Mouse (Mus musculus): ENCODE measurements around the gene Slc30a3. TPM values are rescaled to one million over a fixed set of nuclear protein-coding genes. Genes with fewer than 3 reads are reported as not detected.
"Not testable (repeated sequence)": the region's sequence is repeated elsewhere in the genome, so short reads cannot be mapped to it uniquely, and the experiment has no call there.

Gene Slc30a3
- polyA plus RNA-seq, 1 experiment from 2014 or later = 46.7 TPM

- H3K9me3 ChIP-seq; H3K4me1 ChIP-seq (replicated peaks); H3K9ac ChIP-seq; H3K4me3 ChIP-seq; ATAC-seq (ENCODE audit: low FRiP score, low read depth); H3K27me3 ChIP-seq; H3K4me2 ChIP-seq; H3K27ac ChIP-seq (replicated peaks): not testable (repeated sequence)
- H3K36me3 ChIP-seq = peaks cover 49% of the 10 kb centered on the region
- 93% methylated on average over 11 of the region's 11 CpGs for WGBS
These were observed 71.5 kb downstream of the Slc30a3 start for GRCm38 (mm10) chr5:31036556-31036955.

Other genes with a start within 250 kb of the Slc30a3 start
- gene Tmem214, start 240.2 kb downstream of the Slc30a3 start, polyA plus RNA-seq (2015; fragmentation: Nextera tagmentation; extraction: Ambion mirVana) = 65.3 and 67.7 TPM in 2 replicates
- gene Agbl5, start 219.5 kb downstream of the Slc30a3 start, polyA plus RNA-seq (2015; fragmentation: Nextera tagmentation; extraction: Ambion mirVana) = 20.6 and 25.7 TPM in 2 replicates
- 242 and 266 TPM in 2 replicates for gene Ost4, start 200.4 kb downstream of the Slc30a3 start, polyA plus RNA-seq (2015; fragmentation: Nextera tagmentation; extraction: Ambion mirVana)
- 17.0 and 17.5 TPM in 2 replicates for gene Emilin1, start 194.8 kb downstream of the Slc30a3 start, polyA plus RNA-seq (2015; fragmentation: Nextera tagmentation; extraction: Ambion mirVana)
- 9.9 and 10.7 TPM in 2 replicates for gene Khk, start 186.8 kb downstream of the Slc30a3 start, polyA plus RNA-seq (2015; fragmentation: Nextera tagmentation; extraction: Ambion mirVana)
- gene Cgref1, start 162.6 kb downstream of the Slc30a3 start, polyA plus RNA-seq (2015; fragmentation: Nextera tagmentation; extraction: Ambion mirVana) = 67.3 and 68.4 TPM in 2 replicates
- 103 and 124 TPM in 2 replicates for gene Preb, start 147.9 kb downstream of the Slc30a3 start, polyA plus RNA-seq (2015; fragmentation: Nextera tagmentation; extraction: Ambion mirVana)
- not detected in 2 replicates for gene Tcf23, start 139.6 kb downstream of the Slc30a3 start, polyA plus RNA-seq (2015; fragmentation: Nextera tagmentation; extraction: Ambion mirVana)
- gene Atraid, start 59.9 kb downstream of the Slc30a3 start, polyA plus RNA-seq (2015; fragmentation: Nextera tagmentation; extraction: Ambion mirVana) = 161 and 176 TPM in 2 replicates
- 26.1 and 26.3 TPM in 2 replicates for gene Slc5a6, start 59.3 kb downstream of the Slc30a3 start, polyA plus RNA-seq (2015; fragmentation: Nextera tagmentation; extraction: Ambion mirVana)
- 15.7 and 16.9 TPM in 2 replicates for gene Cad, start 53.5 kb downstream of the Slc30a3 start, polyA plus RNA-seq (2015; fragmentation: Nextera tagmentation; extraction: Ambion mirVana)
- not detected in 2 replicates for gene Dnajc5g, start 2.0 kb downstream of the Slc30a3 start, polyA plus RNA-seq (2015; fragmentation: Nextera tagmentation; extraction: Ambion mirVana)
- not detected in 2 replicates for gene Trim54, start 8.5 kb upstream of the Slc30a3 start, polyA plus RNA-seq (2015; fragmentation: Nextera tagmentation; extraction: Ambion mirVana)
- not detected in 2 replicates for gene Ucn, start 30.6 kb upstream of the Slc30a3 start, polyA plus RNA-seq (2015; fragmentation: Nextera tagmentation; extraction: Ambion mirVana)
- 54.0 and 60.1 TPM in 2 replicates for gene Mpv17, start 46.0 kb upstream of the Slc30a3 start, polyA plus RNA-seq (2015; fragmentation: Nextera tagmentation; extraction: Ambion mirVana)
- 1.6 and 2.7 TPM in 2 replicates for gene Gm29609, start 71.7 kb upstream of the Slc30a3 start, polyA plus RNA-seq (2015; fragmentation: Nextera tagmentation; extraction: Ambion mirVana)
- 62.9 and 67.1 TPM in 2 replicates for gene Gtf3c2, start 71.9 kb upstream of the Slc30a3 start, polyA plus RNA-seq (2015; fragmentation: Nextera tagmentation; extraction: Ambion mirVana)
- gene Snx17, start 85.0 kb upstream of the Slc30a3 start, polyA plus RNA-seq (2015; fragmentation: Nextera tagmentation; extraction: Ambion mirVana) = 115 and 118 TPM in 2 replicates
- gene Eif2b4, start 85.2 kb upstream of the Slc30a3 start, polyA plus RNA-seq (2015; fragmentation: Nextera tagmentation; extraction: Ambion mirVana) = 76.1 and 86.9 TPM in 2 replicates
- gene Zfp513, start 94.1 kb upstream of the Slc30a3 start, polyA plus RNA-seq (2015; fragmentation: Nextera tagmentation; extraction: Ambion mirVana) = 16.2 and 17.4 TPM in 2 replicates
- 171 and 182 TPM in 2 replicates for gene Ppm1g, start 112.5 kb upstream of the Slc30a3 start, polyA plus RNA-seq (2015; fragmentation: Nextera tagmentation; extraction: Ambion mirVana)
- gene Nrbp1, start 132.6 kb upstream of the Slc30a3 start, polyA plus RNA-seq (2015; fragmentation: Nextera tagmentation; extraction: Ambion mirVana) = 163 and 171 TPM in 2 replicates
- 0.63 and 1.4 TPM in 2 replicates for gene Gm9970, start 133.0 kb upstream of the Slc30a3 start, polyA plus RNA-seq (2015; fragmentation: Nextera tagmentation; extraction: Ambion mirVana)
- gene Krtcap3, start 143.5 kb upstream of the Slc30a3 start, polyA plus RNA-seq (2015; fragmentation: Nextera tagmentation; extraction: Ambion mirVana) = 2.6 and 3.6 TPM in 2 replicates
- 31.5 and 40.0 TPM in 2 replicates for gene Ift172, start 182.9 kb upstream of the Slc30a3 start, polyA plus RNA-seq (2015; fragmentation: Nextera tagmentation; extraction: Ambion mirVana)
- gene Fndc4, start 187.8 kb upstream of the Slc30a3 start, polyA plus RNA-seq (2015; fragmentation: Nextera tagmentation; extraction: Ambion mirVana) = 103 and 114 TPM in 2 replicates
- gene Gckr, start 189.2 kb upstream of the Slc30a3 start, polyA plus RNA-seq (2015; fragmentation: Nextera tagmentation; extraction: Ambion mirVana) = 0.19 and 0.24 TPM in 2 replicates